Mouse (Mus musculus) brain, adult 10 weeks (tissue): ENCODE results near the gene Polrmt. TPM values are rescaled to one million over a fixed set of nuclear protein-coding genes. Genes with fewer than 3 reads are reported as not detected.

Experiments used
- polyA plus RNA-seq: library from polyadenylated mRNA; stranded (reverse); fragments of 350-450 nt; fragmentation: Illumina TruSeq; extraction: RNeasy Lipid Tissue Mini Kit (QIAGEN cat#74804); gene quantifications from one replicate; pipeline ENCODE4 v1.2.3, GENCODE M21; 2015; ENCODE audit warnings: low read depth, low replicate concordance

Gene Polrmt
- 35.3 TPM for polyA plus RNA-seq

DNA sequence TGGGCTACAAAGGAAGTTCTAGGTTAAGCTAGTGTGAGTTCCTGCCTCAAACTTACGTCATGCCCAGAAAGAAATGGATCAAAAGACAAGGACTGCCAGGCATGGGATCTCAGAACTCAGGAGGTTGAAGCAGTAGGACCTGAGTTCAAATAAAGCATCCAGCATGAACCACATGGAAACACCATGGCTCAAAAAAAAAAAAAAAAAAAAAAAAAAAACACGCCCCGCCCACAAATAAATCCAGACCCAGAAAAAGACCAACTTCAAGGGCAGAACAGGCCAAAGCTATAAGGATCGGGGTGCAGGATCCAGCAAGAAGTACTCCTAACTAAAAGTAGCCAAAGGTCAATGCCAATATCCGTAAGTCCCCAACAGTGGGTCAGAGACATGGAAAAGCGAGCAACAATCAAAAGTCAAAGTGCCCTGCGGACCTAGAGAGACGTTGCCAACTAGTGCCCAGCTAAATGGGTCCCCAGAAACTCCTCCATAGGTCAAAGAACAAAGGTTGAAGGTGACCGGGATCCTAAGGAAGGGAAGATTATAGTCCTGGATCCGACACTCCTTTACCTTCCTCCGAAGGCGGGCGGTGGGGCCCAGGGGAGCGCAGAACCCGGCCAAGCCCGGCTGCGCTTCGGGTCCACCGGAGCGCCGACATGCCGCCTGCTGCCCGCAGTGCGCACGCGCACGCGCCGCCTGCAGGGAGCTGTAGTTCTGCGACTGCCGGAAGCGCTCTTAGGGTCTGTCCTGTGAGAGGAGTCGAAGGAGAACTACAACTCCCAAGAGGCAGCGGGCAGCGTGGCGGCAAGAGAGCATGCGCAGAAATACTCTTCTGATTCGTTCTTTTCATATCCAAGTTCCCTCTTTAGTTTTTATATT, at the start of gene Polrmt:
Polrmt (minus strand) TSS at position 684 of the 876 bp plus-strand sequence.

GRCm38 (mm10) chr10:79793051-79793737, 46.8 kb upstream of the Polrmt start, which contains the start of gene Palm:
Gene Palm (plus strand): TSS chr10:79793572.

DNA sequence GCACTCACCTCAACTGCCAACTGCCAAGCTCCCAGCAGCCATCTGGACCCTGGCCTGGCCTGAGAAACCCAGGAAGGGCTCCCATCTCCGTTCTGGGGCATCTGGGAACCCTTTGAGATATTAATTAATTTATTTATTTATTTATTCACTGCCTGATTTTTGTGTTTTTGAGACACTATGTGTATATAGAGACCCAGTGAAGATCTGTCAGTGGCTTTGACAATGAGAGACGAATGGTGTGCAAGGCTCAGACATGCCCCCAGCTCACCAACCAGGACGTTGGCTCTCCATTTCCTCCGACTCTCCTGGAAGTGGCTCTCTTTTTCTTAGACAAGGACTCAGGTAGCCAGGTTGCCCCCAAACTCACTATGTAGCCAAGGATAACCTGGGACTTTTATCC, 44.5 kb upstream of the Polrmt start, which contains the start of gene Prss57:
Prss57 (minus strand) TSS at position 101 of the 400 bp plus-strand sequence.

GRCm38 (mm10) chr10:79777103-79777531, 30.7 kb upstream of the Polrmt start, which contains the start of gene Fstl3:
Gene Fstl3 (plus strand): TSS chr10:79777272.

DNA sequence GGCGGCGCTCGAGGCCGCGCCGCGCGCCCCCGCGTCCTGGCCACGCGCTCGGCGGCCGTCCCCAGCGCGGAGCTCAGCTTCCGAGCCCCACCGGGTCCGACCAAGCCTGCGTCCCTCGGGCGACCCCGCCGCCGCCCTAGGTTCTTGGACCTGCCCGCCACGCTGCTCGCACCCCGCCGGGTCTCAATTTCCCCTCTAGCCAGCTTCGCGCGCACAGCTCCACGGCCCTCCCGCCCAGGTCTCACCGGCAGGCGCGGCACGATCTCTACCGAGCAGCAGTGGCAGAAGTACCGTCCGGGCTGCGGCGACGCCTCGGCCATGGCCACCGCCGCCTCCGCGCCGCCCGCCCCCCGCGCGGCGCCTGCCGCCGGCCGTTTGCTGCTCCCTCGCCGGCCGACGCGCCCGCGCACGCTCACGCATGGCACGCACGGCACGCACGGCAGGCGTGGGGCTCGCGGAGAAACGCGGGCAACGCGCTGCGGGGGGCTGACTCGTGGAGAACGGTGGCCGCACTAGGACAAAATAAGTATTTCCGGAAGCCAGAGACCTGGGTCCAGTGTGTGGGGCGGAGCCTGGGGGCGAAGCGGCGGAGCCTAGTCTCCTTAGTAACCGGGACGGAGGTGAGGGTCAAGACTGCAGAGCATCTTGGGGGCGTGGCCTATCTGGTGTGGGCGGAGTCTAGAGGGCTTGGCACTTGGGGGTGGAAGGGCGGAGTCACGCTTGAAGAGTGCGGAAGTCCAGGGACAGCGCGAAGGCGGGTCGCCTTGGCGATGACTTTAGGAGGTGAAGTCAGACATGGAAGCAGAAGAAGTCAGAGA, 20.3 kb upstream of the Polrmt start, which contains the start of gene Rnf126:
Rnf126 (minus strand) TSS at position 445 of the 818 bp plus-strand sequence.

GRCm38 (mm10) chr10:79754856-79755516, 8.6 kb upstream of the Polrmt start, which contains the start of gene Fgf22:
Gene Fgf22 (plus strand): TSS chr10:79755076.

GRCm38 (mm10) chr10:79716254-79716987, 30.0 kb downstream of the Polrmt start, which contains the start of gene Hcn2:
Gene Hcn2 (plus strand): TSS chr10:79716634.

GRCm38 (mm10) chr10:79704065-79704969, 42.1 kb downstream of the Polrmt start, which contains the start of gene Bsg:
Gene Bsg (plus strand): TSS chr10:79704491.

DNA sequence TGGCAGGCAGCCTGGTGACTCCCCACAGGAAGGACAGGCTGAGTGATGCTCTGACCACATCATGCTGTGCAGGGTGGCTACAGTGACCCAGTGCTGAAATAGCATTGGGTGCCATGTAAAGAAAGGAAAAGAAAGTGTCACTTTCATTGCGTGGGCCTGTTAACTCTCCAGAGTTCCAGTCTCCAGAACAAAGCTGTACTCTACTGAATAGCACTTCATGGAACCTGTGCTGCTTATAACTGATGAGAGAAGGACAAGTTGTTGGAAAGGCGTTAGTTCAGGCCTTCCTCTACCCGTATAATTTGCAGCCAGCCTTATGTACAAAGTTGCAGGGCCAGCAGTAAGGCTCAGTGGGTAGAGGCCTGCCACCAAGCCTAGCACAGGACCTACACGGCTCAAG, 57.7 kb downstream of the Polrmt start, which contains the start of gene Gzmm:
Gzmm (plus strand) TSS at position 301 of the 400 bp plus-strand sequence.

Other genes with a start within 250 kb of the Polrmt start
- 5.6 TPM for gene Plpp2, start 212.8 kb downstream of the Polrmt start, polyA plus RNA-seq
- gene Mier2, start 191.4 kb downstream of the Polrmt start, polyA plus RNA-seq: 38.8 TPM
- gene Theg, start 159.2 kb downstream of the Polrmt start, polyA plus RNA-seq: 1.4 TPM
- gene C2cd4c, start 132.6 kb downstream of the Polrmt start, polyA plus RNA-seq: 7.5 TPM
- gene Shc2, start 108.7 kb downstream of the Polrmt start, polyA plus RNA-seq: 35.0 TPM
- gene Odf3l2, start 100.8 kb downstream of the Polrmt start, polyA plus RNA-seq: 0.51 TPM
- gene Madcam1, start 82.0 kb downstream of the Polrmt start, polyA plus RNA-seq: not detected
- 74.3 TPM for gene Tpgs1, start 77.2 kb downstream of the Polrmt start, polyA plus RNA-seq
- gene Cdc34, start 64.4 kb downstream of the Polrmt start, polyA plus RNA-seq: 97.1 TPM
- gene Gzmm, start 57.6 kb downstream of the Polrmt start, polyA plus RNA-seq: 1.4 TPM
- 910 TPM for gene Bsg, start 42.1 kb downstream of the Polrmt start, polyA plus RNA-seq
- 80.2 TPM for gene Hcn2, start 29.9 kb downstream of the Polrmt start, polyA plus RNA-seq
- gene Fgf22, start 8.5 kb upstream of the Polrmt start, polyA plus RNA-seq: 4.3 TPM
- gene Rnf126, start 20.4 kb upstream of the Polrmt start, polyA plus RNA-seq: 69.6 TPM
- 2.0 TPM for gene Fstl3, start 30.7 kb upstream of the Polrmt start, polyA plus RNA-seq
- gene Prss57, start 44.4 kb upstream of the Polrmt start, polyA plus RNA-seq: 0.85 TPM
- gene Palm, start 47.0 kb upstream of the Polrmt start, polyA plus RNA-seq: 175 TPM
- not detected for gene Misp, start 74.4 kb upstream of the Polrmt start, polyA plus RNA-seq
- gene Ptbp1, start 107.8 kb upstream of the Polrmt start, polyA plus RNA-seq: 25.7 TPM
- gene Prtn3, start 127.9 kb upstream of the Polrmt start, polyA plus RNA-seq: 3.6 TPM
- gene Plppr3, start 128.1 kb upstream of the Polrmt start, polyA plus RNA-seq: 49.3 TPM
- gene Elane, start 139.7 kb upstream of the Polrmt start, polyA plus RNA-seq: not detected
- not detected for gene Cfd, start 144.3 kb upstream of the Polrmt start, polyA plus RNA-seq
- gene Med16, start 162.3 kb upstream of the Polrmt start, polyA plus RNA-seq: 32.0 TPM
- gene Gm26602, start 164.3 kb upstream of the Polrmt start, polyA plus RNA-seq: not detected
- 4.0 TPM for gene Kiss1r, start 170.4 kb upstream of the Polrmt start, polyA plus RNA-seq
- 241 TPM for gene R3hdm4, start 174.6 kb upstream of the Polrmt start, polyA plus RNA-seq
- 2.3 TPM for gene Arid3a, start 180.5 kb upstream of the Polrmt start, polyA plus RNA-seq
- gene Wdr18, start 213.6 kb upstream of the Polrmt start, polyA plus RNA-seq: 34.3 TPM
- not detected for gene Grin3b, start 224.1 kb upstream of the Polrmt start, polyA plus RNA-seq
- 89.3 TPM for gene Tmem259, start 237.7 kb upstream of the Polrmt start, polyA plus RNA-seq
- gene Cnn2, start 242.0 kb upstream of the Polrmt start, polyA plus RNA-seq: 6.4 TPM
- 8.2 TPM for gene Abca7, start 249.9 kb upstream of the Polrmt start, polyA plus RNA-seq